Mouse (Mus musculus) layer of hippocampus, postnatal 36 days (tissue): Measurements from ENCODE around the gene Pax4. TPM values are rescaled to one million over a fixed set of nuclear protein-coding genes. Genes with fewer than 3 reads are reported as not detected.

Source experiments
- DNase-seq, 2 experiments: peaks; one replicate each; pipeline ENCODE4 v3.0.0; 2022
- total RNA-seq, 2 experiments: library from RNA; stranded (reverse); gene quantifications; 2 replicates each; pipeline ENCODE4 v1.2.3; 2021

Gene Pax4
- total RNA-seq = not detected

- DNase-seq = no peak
Observed at GRCm38 (mm10) chr6:28449253-28449652, at the start of gene Pax4. Gene Pax4, minus strand, starts transcription at chr6:28449353.

- no peak for DNase-seq
Observed at GRCm38 (mm10) chr6:28497837-28498236, 48.7 kb upstream of the Pax4 start.

GRCm38 (mm10) chr6:28491198-28491597 is 42.0 kb upstream of the Pax4 start:
- no peak for DNase-seq

- DNase-seq = no peak
Observed at GRCm38 (mm10) chr6:28490612-28491011, 41.5 kb upstream of the Pax4 start.

- no peak for DNase-seq
Observed at GRCm38 (mm10) chr6:28488204-28488851, 39.2 kb upstream of the Pax4 start.

- DNase-seq = no peak
Observed at GRCm38 (mm10) chr6:28486905-28487304, 37.8 kb upstream of the Pax4 start.

GRCm38 (mm10) chr6:28486471-28486870 is 37.3 kb upstream of the Pax4 start:
- DNase-seq = peak in 1 of 2 experiments; percentile 25

GRCm38 (mm10) chr6:28486008-28486407 is 36.9 kb upstream of the Pax4 start:
- no peak for DNase-seq

GRCm38 (mm10) chr6:28482711-28483315 is 33.7 kb upstream of the Pax4 start:
- no peak for DNase-seq

GRCm38 (mm10) chr6:28480752-28481492 is 31.8 kb upstream of the Pax4 start:
- DNase-seq = no peak

- DNase-seq = peak; percentile 98 to 99
Observed at GRCm38 (mm10) chr6:28479865-28480751, 31.0 kb upstream of the Pax4 start.

- DNase-seq = no peak
Observed at GRCm38 (mm10) chr6:28474839-28475238, 25.7 kb upstream of the Pax4 start, which contains the start of gene Snd1. Gene Snd1, plus strand, starts transcription at chr6:28475139.

GRCm38 (mm10) chr6:28474211-28474610 is 25.1 kb upstream of the Pax4 start:
- DNase-seq = no peak

GRCm38 (mm10) chr6:28471284-28472035 is 22.3 kb upstream of the Pax4 start:
- no peak for DNase-seq

GRCm38 (mm10) chr6:28470621-28471020 is 21.5 kb upstream of the Pax4 start:
- DNase-seq = no peak

- DNase-seq = no peak
Observed at GRCm38 (mm10) chr6:28470017-28470602, 21.0 kb upstream of the Pax4 start.

GRCm38 (mm10) chr6:28464630-28465029 is 15.5 kb upstream of the Pax4 start:
- DNase-seq = no peak

- peak; percentile 43 for DNase-seq
Observed at GRCm38 (mm10) chr6:28460534-28460933, 11.4 kb upstream of the Pax4 start.

GRCm38 (mm10) chr6:28459221-28459668 is 10.1 kb upstream of the Pax4 start:
- DNase-seq = no peak

- DNase-seq = no peak
Observed at GRCm38 (mm10) chr6:28450977-28451376, 1.8 kb upstream of the Pax4 start.

- DNase-seq = no peak
Observed at GRCm38 (mm10) chr6:28450481-28450880, 1.3 kb upstream of the Pax4 start.
